Mouse (Mus musculus) E14TG2a.4 (cell line): Measurements from ENCODE around the gene Gm20388.

Experiments used
- CTCF ChIP-seq: conservative IDR thresholded peaks from 2 replicates; pipeline ENCODE4 v1.5.1; 2014; ENCODE audit warnings: low read length
- NANOG ChIP-seq: IDR thresholded peaks from 2 replicates; pipeline ENCODE4 v1.6.1; 2014; ENCODE audit warnings: borderline replicate concordance, low read length, mixed read lengths
- POU5F1 ChIP-seq: IDR thresholded peaks from 2 replicates; pipeline ENCODE4 v1.6.1; 2014; ENCODE audit warnings: low read length, borderline replicate concordance

GRCm38 (mm10) chr8:120616663-120617626 lies 706.3 kb downstream of the Gm20388 start:
- TF ChIP-seq CTCF = no peak
- no peak for TF ChIP-seq NANOG
- TF ChIP-seq POU5F1 = no peak
